Mouse (Mus musculus) ES-E14 (cell line): ENCODE results near the gene Muc13.

Experiments
- CHD2 ChIP-seq: IDR thresholded peaks from 2 replicates; pipeline ENCODE4 v1.6.1; 2014; ENCODE audit warnings: mild to moderate bottlenecking, low read depth, low read length, inconsistent platforms
- HCFC1 ChIP-seq: IDR thresholded peaks from 2 replicates; pipeline ENCODE4 v1.6.1; 2012; ENCODE audit warnings: low read length, inconsistent platforms, borderline replicate concordance; ENCODE audit not compliant: insufficient read depth
- MAFK ChIP-seq: IDR thresholded peaks from 2 replicates; pipeline ENCODE4 v1.6.1; 2014; ENCODE audit warnings: mild to moderate bottlenecking, low read depth, low read length, inconsistent platforms; ENCODE audit not compliant: insufficient read depth

- TF ChIP-seq MAFK: no peak
- TF ChIP-seq CHD2: no peak
- TF ChIP-seq HCFC1: no peak
Measured at GRCm38 (mm10) chr16:33818413-33819165, 24.8 kb downstream of the Muc13 start.
